Mouse (Mus musculus): ENCODE results near the gene Tes. TPM values are rescaled to one million over a fixed set of nuclear protein-coding genes. Genes with fewer than 3 reads are reported as not detected.

The Tes gene
- polyA plus RNA-seq (2016; fragmentation: Nextera tagmentation; extraction: Ambion mirVana): 40.3 and 44.2 TPM in 2 replicates

DNA sequence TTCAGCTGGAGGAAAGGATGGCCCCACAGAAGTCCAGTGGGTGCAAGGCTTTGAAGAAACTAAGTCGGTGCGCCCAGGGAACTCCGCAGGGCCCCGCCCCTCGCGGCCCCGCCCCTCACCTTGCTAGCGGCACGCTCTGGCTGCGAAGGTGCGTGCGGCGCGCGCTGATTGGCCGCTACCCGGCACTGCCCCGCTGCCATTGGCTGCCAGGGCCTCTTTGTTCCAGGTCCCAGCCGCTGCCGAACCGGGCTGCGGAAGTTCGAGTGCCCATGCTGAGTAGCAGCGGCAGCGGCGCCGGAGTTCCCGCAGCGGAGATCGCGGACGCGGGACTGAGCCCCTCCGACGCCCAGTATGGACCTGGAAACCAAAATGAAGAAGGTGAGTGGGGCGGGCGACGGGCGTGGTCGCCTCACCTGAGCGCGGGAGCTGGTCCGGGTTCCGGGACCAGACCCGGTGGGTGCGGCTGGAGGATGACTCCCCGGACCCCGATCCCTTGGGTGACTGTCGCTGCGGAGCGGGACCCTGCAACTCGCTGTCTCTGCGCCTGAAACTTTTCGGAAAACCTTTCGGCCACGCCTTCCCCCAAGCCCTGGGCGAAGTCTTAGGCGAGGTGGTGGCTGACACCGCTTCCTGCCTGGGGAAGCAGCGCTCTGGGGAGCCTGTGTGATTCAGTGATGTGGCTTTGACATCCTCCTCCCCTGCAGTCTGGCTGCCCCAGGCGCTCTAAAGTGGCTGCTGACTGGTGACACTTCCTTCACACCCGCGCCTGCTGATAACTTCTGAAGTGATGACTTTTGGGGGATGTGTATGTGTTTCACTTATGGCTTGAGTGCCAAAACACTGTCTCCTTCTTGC lies at the start of gene Tes:
Gene Tes (plus strand): TSS at position 214 of the 855 bp plus-strand sequence.
- Histone ChIP-seq H3K27me3 (ENCODE audit: insufficient read depth, poor library complexity, severe bottlenecking) (peaks cover 45% of the 10 kb centered on the region), H3K4me3 (peak within 1 kb of the TSS; percentile 82), H3K4me1 (replicated peaks) (peaks cover 14% of the 10 kb centered on the region), H3K9me3 (no peaks in the 10 kb centered on the region), H3K27ac (peak within 1 kb of the TSS; percentile 90), H3K36me3 (no peaks in the 10 kb centered on the region)
- peak; percentile 82 for DNase-seq (ENCODE audit: low spot score)
- under 1% methylated on average over 63 of the region's 63 CpGs for WGBS

GRCm38 (mm10) chr6:17025886-17026285 lies 39.1 kb upstream of the Tes start:
- no peaks in the 10 kb centered on the region for H3K27me3 ChIP-seq (ENCODE audit: insufficient read depth, poor library complexity, severe bottlenecking)
- H3K9me3 ChIP-seq: no peaks in the 10 kb centered on the region
- no peak for DNase-seq (ENCODE audit: low spot score)
- no peak overlapping the region for H3K4me3 ChIP-seq
- H3K27ac ChIP-seq: no peak overlapping the region
- H3K36me3 ChIP-seq: no peaks in the 10 kb centered on the region
- H3K4me1 ChIP-seq (replicated peaks): no peaks in the 10 kb centered on the region
- 76% methylated on average over 7 of the region's 7 CpGs for WGBS

- H3K9me3 ChIP-seq: no peaks in the 10 kb centered on the region
- DNase-seq (ENCODE audit: low spot score): no peak
- 21% methylated on average over 8 of the region's 8 CpGs for WGBS
- no peaks in the 10 kb centered on the region for H3K36me3 ChIP-seq
- H3K27ac ChIP-seq: no peak overlapping the region
- H3K27me3 ChIP-seq (ENCODE audit: insufficient read depth, poor library complexity, severe bottlenecking): no peaks in the 10 kb centered on the region
- H3K4me3 ChIP-seq: no peak overlapping the region
- peaks cover 12% of the 10 kb centered on the region for H3K4me1 ChIP-seq (replicated peaks)
Observed at GRCm38 (mm10) chr6:17027572-17027971, 37.4 kb upstream of the Tes start.

GRCm38 (mm10) chr6:17028809-17029208 lies 36.1 kb upstream of the Tes start:
- Histone ChIP-seq H3K9me3 (no peaks in the 10 kb centered on the region), H3K4me1 (replicated peaks) (peaks cover 16% of the 10 kb centered on the region), H3K27me3 (ENCODE audit: insufficient read depth, poor library complexity, severe bottlenecking) (no peaks in the 10 kb centered on the region), H3K27ac (no peak overlapping the region), H3K4me3 (no peak overlapping the region), H3K36me3 (no peaks in the 10 kb centered on the region)
- DNase-seq (ENCODE audit: low spot score): no peak
- WGBS: 89% methylated on average over 8 of the region's 8 CpGs

DNA sequence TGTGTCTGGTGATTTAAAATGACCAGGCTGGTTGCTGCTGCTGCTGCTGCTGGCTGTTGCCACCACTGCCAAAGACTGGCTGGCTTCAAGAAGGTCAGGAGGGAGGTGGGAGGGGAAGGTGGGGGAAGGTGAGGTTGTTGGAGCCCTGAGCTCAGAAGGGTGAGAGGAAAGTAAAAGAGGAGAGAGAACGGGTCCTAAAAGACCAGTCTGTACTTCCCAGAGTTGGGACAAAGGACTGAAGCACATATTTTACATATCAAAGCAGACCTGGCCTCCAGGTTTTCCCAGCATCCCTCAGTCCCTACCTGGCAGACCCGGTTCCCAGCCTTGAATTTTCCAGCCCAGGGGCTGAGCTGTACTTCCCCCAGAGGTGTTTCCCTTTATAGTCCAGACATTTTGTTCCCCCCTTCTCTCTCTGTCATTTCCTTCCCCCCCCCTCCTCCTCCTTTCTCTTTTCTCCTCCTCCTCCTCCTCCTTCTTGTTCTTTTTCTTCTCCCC lies 32.7 kb upstream of the Tes start:
- H3K27ac ChIP-seq: peak overlapping the region; percentile 29; the same call in 1 of the 2 replicates
- no peaks in the 10 kb centered on the region for H3K36me3 ChIP-seq
- no peak overlapping the region for H3K4me3 ChIP-seq

GRCm38 (mm10) chr6:17034095-17034494 lies 30.9 kb upstream of the Tes start:
- no peaks in the 10 kb centered on the region for H3K27me3 ChIP-seq (ENCODE audit: insufficient read depth, poor library complexity, severe bottlenecking)
- H3K4me3 ChIP-seq: no peak overlapping the region
- peaks cover 16% of the 10 kb centered on the region for H3K4me1 ChIP-seq (replicated peaks)
- DNase-seq (ENCODE audit: low spot score): no peak
- no peaks in the 10 kb centered on the region for H3K9me3 ChIP-seq
- 93% methylated on average over 2 of the region's 2 CpGs for WGBS
- no peaks in the 10 kb centered on the region for H3K36me3 ChIP-seq
- no peak overlapping the region for H3K27ac ChIP-seq

More for the DNA sequence above, 32.7 kb upstream of the Tes start:
- peaks cover 16% of the 10 kb centered on the region for H3K4me1 ChIP-seq (replicated peaks)
- WGBS: 8% methylated on average over 2 of the region's 2 CpGs
- DNase-seq (ENCODE audit: low spot score): no peak
- H3K9me3 ChIP-seq: no peaks in the 10 kb centered on the region
- no peaks in the 10 kb centered on the region for H3K27me3 ChIP-seq (ENCODE audit: insufficient read depth, poor library complexity, severe bottlenecking)

- Histone ChIP-seq H3K4me1 (replicated peaks) (peaks cover 16% of the 10 kb centered on the region), H3K27me3 (ENCODE audit: insufficient read depth, poor library complexity, severe bottlenecking) (no peaks in the 10 kb centered on the region), H3K36me3 (no peaks in the 10 kb centered on the region), H3K9me3 (no peaks in the 10 kb centered on the region), H3K27ac (no peak overlapping the region), H3K4me3 (no peak overlapping the region)
- DNase-seq (ENCODE audit: low spot score): no peak
Observed at GRCm38 (mm10) chr6:17035228-17035627, 29.7 kb upstream of the Tes start.

GRCm38 (mm10) chr6:17051432-17052025 lies 13.4 kb upstream of the Tes start:
- no peaks in the 10 kb centered on the region for H3K36me3 ChIP-seq
- H3K4me3 ChIP-seq: no peak overlapping the region
- no peak for DNase-seq (ENCODE audit: low spot score)
- no peak overlapping the region for H3K27ac ChIP-seq
- WGBS: 82% methylated on average over 4 of the region's 4 CpGs
- H3K27me3 ChIP-seq (ENCODE audit: insufficient read depth, poor library complexity, severe bottlenecking): no peaks in the 10 kb centered on the region
- H3K4me1 ChIP-seq (replicated peaks): no peaks in the 10 kb centered on the region
- H3K9me3 ChIP-seq: no peaks in the 10 kb centered on the region

DNA sequence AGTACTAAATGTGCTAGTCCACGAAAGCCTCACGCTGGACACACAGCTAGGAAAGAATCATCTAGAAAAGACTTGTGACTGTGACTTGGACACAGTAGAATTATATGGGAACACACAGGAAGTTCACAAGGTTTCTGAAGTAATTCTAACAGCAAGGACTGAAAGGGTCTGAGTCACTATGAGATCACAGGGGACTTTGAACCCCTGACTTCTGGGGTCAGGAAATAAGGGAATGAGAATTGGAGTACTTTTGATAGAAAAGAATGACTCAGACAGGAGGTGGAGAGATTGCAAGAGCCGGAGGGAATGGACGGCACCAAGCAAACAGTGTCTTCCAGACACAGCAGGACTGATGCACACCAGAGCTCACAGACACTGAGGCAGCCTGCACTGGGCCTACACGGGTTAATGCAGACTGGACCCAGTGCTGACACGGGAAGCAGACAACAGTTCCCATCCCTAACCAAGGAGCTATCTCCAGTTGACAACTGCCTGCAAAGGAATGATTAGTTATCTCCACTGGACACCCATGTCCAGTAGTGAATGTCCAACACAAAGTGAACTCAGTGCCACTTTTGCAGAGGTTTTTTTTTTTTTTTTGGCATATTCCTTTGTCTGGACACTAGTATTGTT lies 11.8 kb upstream of the Tes start:
- Histone ChIP-seq H3K9me3 (no peaks in the 10 kb centered on the region), H3K4me1 (replicated peaks) (no peaks in the 10 kb centered on the region), H3K27me3 (ENCODE audit: insufficient read depth, poor library complexity, severe bottlenecking) (no peaks in the 10 kb centered on the region), H3K4me3 (no peak overlapping the region), H3K36me3 (no peaks in the 10 kb centered on the region), H3K27ac (no peak overlapping the region)
- WGBS: 84% methylated on average over 6 of the region's 6 CpGs
- DNase-seq (ENCODE audit: low spot score): no peak

- WGBS: 88% methylated on average over 2 of the region's 2 CpGs
- no peak for DNase-seq (ENCODE audit: low spot score)
Observed at GRCm38 (mm10) chr6:17054781-17055180, 10.2 kb upstream of the Tes start.

GRCm38 (mm10) chr6:17055659-17056058 lies 9.3 kb upstream of the Tes start:
- Histone ChIP-seq H3K27me3 (ENCODE audit: insufficient read depth, poor library complexity, severe bottlenecking) (no peaks in the 10 kb centered on the region), H3K9me3 (no peaks in the 10 kb centered on the region), H3K36me3 (no peaks in the 10 kb centered on the region), H3K4me1 (replicated peaks) (no peaks in the 10 kb centered on the region), H3K27ac (no peak overlapping the region), H3K4me3 (no peak overlapping the region)
- DNase-seq (ENCODE audit: low spot score): no peak
- WGBS: 78% methylated on average over 2 of the region's 2 CpGs

More at GRCm38 (mm10) chr6:17054781-17055180, 10.2 kb upstream of the Tes start:
- Histone ChIP-seq H3K4me1 (replicated peaks) (no peaks in the 10 kb centered on the region), H3K36me3 (no peaks in the 10 kb centered on the region), H3K9me3 (no peaks in the 10 kb centered on the region), H3K27ac (no peak overlapping the region), H3K4me3 (no peak overlapping the region), H3K27me3 (ENCODE audit: insufficient read depth, poor library complexity, severe bottlenecking) (no peaks in the 10 kb centered on the region)

DNA sequence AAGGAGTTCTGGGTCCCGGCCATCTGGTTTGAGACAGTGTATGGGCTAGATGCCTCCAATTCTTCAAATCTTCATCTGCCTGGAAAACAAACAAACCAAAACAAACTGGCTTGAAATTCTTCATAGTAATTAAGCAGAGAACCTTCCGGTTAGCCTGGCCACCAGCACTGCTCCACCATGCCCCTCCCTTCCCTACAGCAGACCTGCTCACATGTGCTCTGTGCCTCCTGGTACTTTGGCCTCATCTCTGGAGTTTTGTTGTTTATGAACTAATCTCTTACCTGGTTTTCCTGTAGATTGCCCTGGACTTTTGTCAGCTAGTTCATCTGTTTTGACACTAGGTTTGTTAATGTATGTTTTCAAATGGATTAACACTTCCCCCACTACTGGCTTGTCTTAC lies 5.4 kb upstream of the Tes start:
- Histone ChIP-seq H3K27me3 (ENCODE audit: insufficient read depth, poor library complexity, severe bottlenecking) (peaks cover 16% of the 10 kb centered on the region; the same call in 1 of the 2 replicates), H3K4me3 (no peak overlapping the region), H3K9me3 (no peaks in the 10 kb centered on the region), H3K4me1 (replicated peaks) (peaks cover under 1% of the 10 kb centered on the region; the same call in 1 of the 2 replicates), H3K27ac (no peak overlapping the region), H3K36me3 (no peaks in the 10 kb centered on the region)
- DNase-seq (ENCODE audit: low spot score): no peak
- WGBS: 85% methylated on average over 2 of the region's 2 CpGs

DNA sequence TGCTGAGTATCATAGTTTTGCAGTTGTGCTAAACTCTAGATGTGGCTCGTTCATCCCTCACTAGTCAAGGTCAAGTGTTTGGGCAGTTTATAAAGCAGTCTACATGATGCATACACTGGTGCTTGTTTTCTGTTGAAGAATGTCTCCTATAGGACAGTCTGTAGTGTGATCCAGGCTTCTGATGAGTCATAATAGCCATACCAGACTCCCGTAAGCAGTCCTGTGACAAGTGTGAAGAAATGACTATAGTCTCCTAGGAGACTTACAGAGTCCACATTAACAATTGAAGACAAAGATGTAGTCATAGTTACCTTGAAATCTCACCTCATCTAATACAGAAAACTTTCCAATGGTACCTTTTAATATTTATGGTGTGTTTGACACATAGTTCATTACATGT lies 4.8 kb upstream of the Tes start:
- H3K4me3 ChIP-seq: no peak overlapping the region
- 90% methylated on average over 2 of the region's 2 CpGs for WGBS
- no peaks in the 10 kb centered on the region for H3K9me3 ChIP-seq
- peaks cover 23% of the 10 kb centered on the region; the same call in 1 of the 2 replicates for H3K27me3 ChIP-seq (ENCODE audit: insufficient read depth, poor library complexity, severe bottlenecking)
- H3K36me3 ChIP-seq: no peaks in the 10 kb centered on the region
- no peak overlapping the region for H3K27ac ChIP-seq
- DNase-seq (ENCODE audit: low spot score): no peak
- peaks cover 6% of the 10 kb centered on the region for H3K4me1 ChIP-seq (replicated peaks)

Measured in hindbrain, embryonic 10.5 days (tissue).